Mouse (Mus musculus): Measurements from ENCODE around the gene Sec22c. TPM values are rescaled to one million over a fixed set of nuclear protein-coding genes. Genes with fewer than 3 reads are reported as not detected.
A peak's percentile ranks its signal among the peaks of the same experiment; 100 is the strongest.

Gene Sec22c
- polyA plus RNA-seq, 1 experiment from 2014 or later = 22.7 TPM

DNA sequence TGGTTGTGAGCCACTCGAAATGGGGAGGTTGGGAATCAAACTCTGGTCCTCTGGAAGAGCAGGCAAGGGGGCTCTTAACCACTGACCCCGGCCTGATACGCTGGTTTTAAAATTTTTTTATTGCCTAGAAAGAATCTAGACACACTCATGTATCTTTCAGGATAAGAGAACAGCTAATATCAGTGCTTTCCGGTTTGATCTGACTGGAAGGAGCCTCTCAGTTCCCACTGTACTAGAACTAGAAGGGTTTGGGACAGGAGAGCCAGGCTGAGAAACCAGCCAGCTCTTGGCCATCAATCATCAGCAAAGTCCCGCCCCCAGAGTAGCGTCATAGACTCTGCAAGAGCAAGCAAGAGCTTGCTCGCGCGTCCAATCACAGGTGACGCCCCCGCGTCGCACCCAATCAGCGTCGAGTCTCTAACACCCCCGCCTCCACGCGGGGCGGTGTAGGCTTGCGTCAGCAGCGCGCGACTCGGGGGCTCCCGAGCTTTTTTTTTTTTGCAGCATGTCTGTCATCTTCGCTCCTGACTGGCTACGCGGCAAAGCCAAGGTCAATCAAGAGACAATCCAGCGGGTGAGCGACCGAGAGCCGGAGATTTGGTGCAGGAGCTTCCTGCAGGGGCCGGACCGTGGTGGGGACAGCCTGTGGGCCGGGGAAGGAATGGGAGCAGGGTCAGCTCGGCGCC is 4.8 kb upstream of the Sec22c start, which contains the start of gene Ss18l2:
Gene Ss18l2 (plus strand): TSS at position 432 of the 686 bp plus-strand sequence.
- peak; percentile 99 for ATAC-seq (ENCODE audit: low read depth)
- H3K27ac ChIP-seq (replicated peaks) = peak within 1 kb of the TSS; percentile 92
- no peaks in the 10 kb centered on the region; the same call in 1 of the 2 replicates for H3K27me3 ChIP-seq
- H3K4me3 ChIP-seq = peak within 1 kb of the TSS; percentile 79
- H3K4me2 ChIP-seq = peak within 1 kb of the TSS; percentile 89
- H3K36me3 ChIP-seq = peaks cover 16% of the 10 kb centered on the region
- no peaks in the 10 kb centered on the region for H3K9me3 ChIP-seq
- 5% methylated on average over 37 of the region's 37 CpGs for WGBS
- H3K4me1 ChIP-seq (replicated peaks) = peaks cover 33% of the 10 kb centered on the region
- peak within 1 kb of the TSS; percentile 91 for H3K9ac ChIP-seq

DNA sequence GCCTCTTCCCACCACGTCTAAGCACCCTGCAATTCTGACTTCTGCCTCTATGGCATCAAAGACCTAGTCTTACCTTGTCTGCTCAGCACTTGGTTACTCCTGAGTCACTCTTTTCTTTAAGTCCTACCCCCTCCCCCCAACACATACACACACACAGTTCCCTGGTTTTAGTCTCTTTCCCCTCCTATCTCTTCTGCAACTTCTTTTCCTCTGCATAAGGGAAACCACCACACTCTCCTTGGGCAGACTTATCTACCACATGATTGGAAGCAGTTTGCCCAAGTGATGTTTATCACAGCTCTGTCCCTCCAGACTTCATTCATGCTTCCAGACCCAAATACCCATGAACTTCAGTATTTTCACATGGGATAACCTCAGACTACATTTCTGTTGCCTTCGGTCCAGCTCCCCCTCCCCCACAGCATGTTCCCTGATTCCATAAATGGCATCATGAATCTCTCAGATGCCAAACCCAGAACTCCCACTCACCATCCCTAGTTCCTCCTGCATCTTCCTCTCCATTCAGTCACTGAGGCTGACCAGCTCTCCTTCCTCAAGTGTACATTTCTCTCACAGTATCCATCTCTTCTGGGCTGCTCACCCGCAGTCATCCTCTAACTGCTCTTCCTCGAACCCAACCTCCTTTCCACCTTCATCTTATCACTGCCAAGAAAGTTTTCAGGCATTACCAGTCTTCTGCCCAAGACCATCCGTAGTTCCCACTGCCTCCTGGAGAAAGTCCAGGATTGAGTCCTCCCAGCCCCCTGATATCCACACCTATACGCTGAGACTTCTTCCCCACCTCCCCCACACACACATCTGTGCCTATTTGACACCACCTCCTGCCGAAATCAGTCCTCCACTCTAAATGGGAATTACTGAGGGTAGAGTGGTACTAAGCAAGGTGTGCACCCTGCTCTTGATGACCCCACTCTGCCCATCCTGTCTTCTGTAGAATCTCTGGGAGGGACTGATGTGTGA is 3.5 kb upstream of the Sec22c start:
- WGBS = 74% methylated on average over 7 of the region's 7 CpGs
- H3K9ac ChIP-seq = no peak overlapping the region
- ATAC-seq (ENCODE audit: low read depth) = no peak
- no peak overlapping the region for H3K27ac ChIP-seq (replicated peaks)
- H3K27me3 ChIP-seq = no peaks in the 10 kb centered on the region; the same call in 1 of the 2 replicates
- H3K4me1 ChIP-seq (replicated peaks) = peaks cover 41% of the 10 kb centered on the region
- H3K4me2 ChIP-seq = no peak overlapping the region
- H3K4me3 ChIP-seq = no peak overlapping the region
- peaks cover 16% of the 10 kb centered on the region for H3K36me3 ChIP-seq
- no peaks in the 10 kb centered on the region for H3K9me3 ChIP-seq

DNA sequence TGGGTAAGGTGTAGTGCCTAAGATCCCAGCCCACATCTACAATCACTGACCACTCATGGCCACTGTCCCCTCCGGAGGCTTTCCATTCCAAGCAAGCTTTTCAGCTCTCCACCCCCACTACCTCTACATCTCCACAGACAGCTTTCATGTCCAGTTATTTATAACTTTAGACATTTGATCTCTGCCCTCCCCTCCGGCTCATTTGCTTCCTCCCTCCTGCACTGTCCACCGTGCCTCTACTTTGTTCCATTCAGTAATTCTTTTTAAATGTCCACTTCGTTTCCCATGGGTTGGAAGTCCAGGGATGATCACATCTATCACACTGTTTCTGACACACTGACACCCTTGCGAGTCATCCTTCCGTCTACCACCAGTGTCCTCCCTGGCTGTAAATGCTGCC is 2.5 kb upstream of the Sec22c start:
- no peak for ATAC-seq (ENCODE audit: low read depth)
- peaks cover 8% of the 10 kb centered on the region for H3K36me3 ChIP-seq
- H3K9me3 ChIP-seq = no peaks in the 10 kb centered on the region
- no peak overlapping the region for H3K4me2 ChIP-seq
- WGBS = 60% methylated on average over 6 of the region's 6 CpGs
- H3K4me3 ChIP-seq = no peak overlapping the region
- H3K4me1 ChIP-seq (replicated peaks) = peaks cover 51% of the 10 kb centered on the region
- no peak overlapping the region for H3K9ac ChIP-seq
- no peaks in the 10 kb centered on the region; the same call in 1 of the 2 replicates for H3K27me3 ChIP-seq
- no peak overlapping the region for H3K27ac ChIP-seq (replicated peaks)

DNA sequence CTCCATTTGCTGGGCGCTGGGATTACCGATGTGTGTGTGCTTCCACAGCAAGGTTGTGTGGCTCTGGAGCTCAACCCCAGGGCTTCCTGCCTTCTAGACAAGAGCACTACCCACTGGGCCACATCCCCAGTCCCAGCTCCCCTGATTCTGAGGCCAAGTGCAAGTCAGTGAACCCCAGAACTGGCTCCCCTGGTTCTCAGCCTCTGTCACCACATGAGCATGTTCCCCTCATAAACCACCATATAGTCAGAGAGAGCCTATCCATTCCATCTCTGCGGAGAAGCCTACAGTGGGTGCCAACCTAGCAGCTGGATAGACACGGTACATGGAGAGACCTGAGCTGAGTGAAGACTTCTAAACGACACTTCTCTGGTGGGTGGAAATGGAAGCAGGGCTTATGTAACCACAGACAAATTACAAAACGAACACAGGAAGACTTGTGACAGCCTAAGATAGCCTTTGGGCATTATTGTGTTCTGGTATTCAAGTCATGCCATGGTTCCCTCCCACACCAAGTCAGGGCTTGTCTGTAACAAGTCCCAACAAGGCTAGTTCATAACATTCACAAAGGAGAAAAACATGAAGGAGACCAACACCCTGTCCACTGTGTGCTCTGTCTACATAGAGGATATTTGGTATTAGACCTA is 862 bp upstream of the Sec22c start:
- no peak for ATAC-seq (ENCODE audit: low read depth)
- no peak overlapping the region for H3K27ac ChIP-seq (replicated peaks)
- no peaks in the 10 kb centered on the region for H3K36me3 ChIP-seq
- H3K4me1 ChIP-seq (replicated peaks) = peaks cover 42% of the 10 kb centered on the region
- no peaks in the 10 kb centered on the region; the same call in 1 of the 2 replicates for H3K27me3 ChIP-seq
- no peak overlapping the region for H3K4me2 ChIP-seq
- 81% methylated on average over 6 of the region's 6 CpGs for WGBS
- 0 out of 2 replicates have a peak overlapping the region, but pooled peaks have one; percentile 79 for H3K4me3 ChIP-seq
- no peaks in the 10 kb centered on the region for H3K9me3 ChIP-seq
- H3K9ac ChIP-seq = no peak overlapping the region

DNA sequence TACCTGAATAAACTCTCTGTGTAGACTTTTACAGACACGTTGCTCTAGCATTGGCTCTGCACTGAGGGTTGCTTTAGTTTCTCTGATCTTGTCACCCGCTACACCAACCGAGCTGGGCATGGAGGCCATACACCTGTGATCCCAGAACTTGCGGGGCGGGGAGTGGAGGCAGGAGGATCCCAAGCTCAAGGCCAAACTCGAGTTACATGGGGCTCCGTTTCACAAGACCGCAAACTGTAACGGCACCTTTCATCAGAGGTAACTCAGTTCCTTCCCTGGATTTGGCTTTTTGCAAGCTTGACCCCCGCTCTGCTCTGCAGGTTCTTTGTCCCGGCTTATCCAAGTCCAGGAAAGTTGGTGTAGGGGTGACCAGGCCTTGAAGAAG is 1.0 kb downstream of the Sec22c start:
- Histone ChIP-seq H3K4me2 (peak overlapping the region; percentile 97), H3K27ac (replicated peaks) (no peak overlapping the region), H3K4me1 (replicated peaks) (peaks cover 33% of the 10 kb centered on the region), H3K9me3 (no peaks in the 10 kb centered on the region), H3K4me3 (peak overlapping the region; percentile 79), H3K27me3 (no peaks in the 10 kb centered on the region; the same call in 1 of the 2 replicates), H3K9ac (peak overlapping the region; percentile 90), H3K36me3 (peaks cover 14% of the 10 kb centered on the region)
- 37% methylated on average over 11 of the region's 11 CpGs for WGBS
- no peak for ATAC-seq (ENCODE audit: low read depth)

DNA sequence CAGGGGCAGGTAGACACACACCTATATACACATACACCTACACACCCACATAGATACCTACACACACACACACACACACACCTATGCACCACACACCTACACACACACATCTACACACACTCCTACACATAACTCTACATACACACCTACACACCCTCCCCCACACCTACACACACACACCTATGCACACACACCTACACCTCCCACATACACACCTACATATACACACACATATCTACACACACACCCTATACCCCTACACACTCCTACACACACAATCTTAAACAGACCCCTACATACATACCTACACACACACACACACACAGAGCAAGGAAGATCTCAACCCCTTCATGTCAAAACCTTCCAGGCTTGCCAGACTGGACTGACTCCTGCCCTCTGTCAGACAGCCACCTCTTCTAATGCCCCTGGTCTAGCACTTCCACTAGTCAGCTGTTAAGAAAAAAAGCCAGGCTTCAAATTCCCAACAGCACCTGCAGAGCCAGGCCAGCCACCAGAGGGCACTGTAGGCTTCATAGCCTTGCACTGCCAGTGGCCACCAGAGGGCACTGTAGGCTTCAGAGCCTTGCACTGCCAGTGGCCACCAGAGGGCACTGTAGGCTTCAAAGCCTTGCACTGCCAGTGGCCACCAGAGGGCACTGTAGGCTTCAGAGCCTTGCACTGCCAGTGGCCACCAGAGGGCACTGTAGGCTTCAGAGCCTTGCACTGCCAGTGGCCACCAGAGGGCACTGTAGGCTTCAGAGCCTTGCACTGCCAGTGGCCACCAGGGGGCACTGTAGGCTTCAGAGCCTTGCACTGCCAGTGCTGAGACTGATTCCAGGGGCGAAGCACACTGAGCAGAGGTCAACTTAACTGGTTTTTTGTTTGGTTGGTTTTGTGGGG is 7.9 kb downstream of the Sec22c start:
- peak; percentile 47 for ATAC-seq (ENCODE audit: low read depth)
- H3K9ac ChIP-seq = no peak overlapping the region
- no peak overlapping the region for H3K27ac ChIP-seq (replicated peaks)
- peaks cover 59% of the 10 kb centered on the region for H3K36me3 ChIP-seq
- H3K4me1 ChIP-seq (replicated peaks) = peaks cover 2% of the 10 kb centered on the region; the same call in 1 of the 2 replicates
- H3K4me2 ChIP-seq = no peak overlapping the region
- H3K9me3 ChIP-seq = no peaks in the 10 kb centered on the region
- H3K4me3 ChIP-seq = no peak overlapping the region
- no peaks in the 10 kb centered on the region for H3K27me3 ChIP-seq
- WGBS = 100% methylated on average over 1 of the region's 1 CpGs

DNA sequence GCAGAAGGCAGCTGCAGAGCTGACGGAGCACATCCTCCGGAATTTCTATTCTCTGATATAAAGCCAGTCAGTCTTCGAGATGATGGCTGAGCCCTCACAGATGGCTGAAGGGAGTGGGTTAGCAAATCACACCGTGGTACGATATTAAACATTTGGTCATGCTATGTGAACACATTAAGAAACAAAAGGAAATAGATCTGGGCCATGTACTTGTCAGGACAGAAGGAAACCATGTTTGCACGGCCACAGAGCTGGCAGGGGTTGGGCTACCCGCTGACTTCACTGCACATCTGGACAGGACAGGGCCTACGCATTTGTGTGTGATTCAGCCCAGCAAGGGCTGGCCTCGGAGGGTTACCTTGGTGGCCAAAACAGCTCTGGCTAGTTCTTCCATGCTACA is 8.7 kb downstream of the Sec22c start:
- Histone ChIP-seq H3K9me3 (no peaks in the 10 kb centered on the region), H3K27me3 (no peaks in the 10 kb centered on the region), H3K9ac (no peak overlapping the region), H3K27ac (replicated peaks) (no peak overlapping the region), H3K4me3 (no peak overlapping the region), H3K4me2 (no peak overlapping the region), H3K36me3 (peaks cover 65% of the 10 kb centered on the region), H3K4me1 (replicated peaks) (no peaks in the 10 kb centered on the region)
- no peak for ATAC-seq (ENCODE audit: low read depth)
- 93% methylated on average over 9 of the region's 9 CpGs for WGBS

DNA sequence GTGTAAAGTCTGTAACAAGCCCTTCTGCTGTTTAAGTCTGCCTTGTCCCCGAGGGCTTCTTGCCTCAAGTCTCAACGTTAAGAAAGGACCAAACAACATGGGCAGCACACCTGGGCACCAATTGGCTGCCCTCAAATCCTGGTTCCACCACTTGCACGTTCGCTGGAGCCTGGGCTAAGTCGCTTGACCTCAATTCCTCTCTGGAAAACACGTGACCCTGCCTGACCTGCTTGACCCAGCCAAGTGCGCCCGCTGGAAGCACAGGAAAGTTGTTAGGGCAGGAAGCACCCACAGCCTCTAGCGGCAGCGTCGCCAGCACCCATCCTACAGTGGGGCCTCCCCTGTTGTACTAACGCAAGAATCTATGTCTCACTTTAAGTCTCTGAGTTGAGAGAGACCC is 10.6 kb downstream of the Sec22c start:
- no peak overlapping the region for H3K9ac ChIP-seq
- no peaks in the 10 kb centered on the region for H3K27me3 ChIP-seq
- H3K9me3 ChIP-seq = no peaks in the 10 kb centered on the region
- no peak overlapping the region for H3K4me2 ChIP-seq
- no peak overlapping the region for H3K4me3 ChIP-seq
- 78% methylated on average over 12 of the region's 12 CpGs for WGBS
- H3K36me3 ChIP-seq = peaks cover 62% of the 10 kb centered on the region
- peaks cover 18% of the 10 kb centered on the region for H3K4me1 ChIP-seq (replicated peaks)
- no peak overlapping the region for H3K27ac ChIP-seq (replicated peaks)
- ATAC-seq (ENCODE audit: low read depth) = no peak

DNA sequence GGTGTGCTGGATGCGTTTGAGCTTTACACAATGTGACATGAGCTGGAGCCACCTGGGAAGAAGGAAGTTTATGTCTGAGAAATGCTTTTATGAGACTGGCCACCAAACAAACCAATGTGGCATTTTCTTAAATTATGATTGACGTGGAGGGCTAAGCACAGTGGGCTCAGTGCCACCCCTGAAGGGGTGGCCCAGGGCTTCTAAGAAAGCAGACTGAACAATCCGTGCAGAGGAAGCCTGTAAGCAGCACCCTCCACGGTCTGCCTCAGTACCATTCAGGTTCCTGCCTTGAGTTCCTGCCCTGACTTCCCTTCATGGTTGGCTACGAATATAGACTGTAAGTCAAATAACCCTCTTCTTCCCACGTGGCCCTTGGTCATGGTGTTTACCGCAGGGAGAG is 14.6 kb downstream of the Sec22c start:
- ATAC-seq (ENCODE audit: low read depth) = 0 out of 2 replicates have a peak, but pooled peaks have one; percentile 48
- Histone ChIP-seq H3K9me3 (no peaks in the 10 kb centered on the region), H3K27me3 (no peaks in the 10 kb centered on the region), H3K9ac (0 out of 2 replicates have a peak overlapping the region, but pooled peaks have one; percentile 0), H3K4me2 (peak overlapping the region; percentile 46), H3K36me3 (peaks cover 70% of the 10 kb centered on the region), H3K4me1 (replicated peaks) (peaks cover 22% of the 10 kb centered on the region), H3K27ac (replicated peaks) (peak overlapping the region; percentile 78), H3K4me3 (no peak overlapping the region)
- 83% methylated on average over 7 of the region's 7 CpGs for WGBS

DNA sequence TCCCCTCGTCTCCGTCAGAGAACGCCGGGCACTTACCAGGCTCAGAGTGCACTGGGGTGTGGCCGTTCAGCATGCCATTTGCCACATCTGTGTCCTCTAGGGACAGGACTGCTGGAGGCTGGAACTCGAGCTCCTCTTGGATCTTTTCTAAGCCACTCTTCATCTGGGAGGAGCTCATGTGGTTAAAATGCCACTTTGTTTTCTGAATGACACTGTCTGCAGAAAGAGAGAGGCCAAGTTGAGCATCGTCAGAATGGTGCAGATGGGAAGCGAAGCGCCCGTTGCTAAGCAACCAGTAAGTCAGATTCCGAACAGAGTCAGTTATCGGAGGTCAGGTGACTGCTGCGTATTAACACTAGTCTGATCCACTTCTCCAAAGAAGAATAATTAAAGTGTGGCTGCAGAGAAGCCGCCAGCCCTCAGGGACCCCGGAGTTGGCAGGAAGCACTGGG is 15.1 kb downstream of the Sec22c start:
- Histone ChIP-seq H3K27me3 (no peaks in the 10 kb centered on the region), H3K4me2 (peak overlapping the region; percentile 46), H3K27ac (replicated peaks) (peak overlapping the region; percentile 78), H3K9ac (0 out of 2 replicates have a peak overlapping the region, but pooled peaks have one; percentile 0), H3K9me3 (no peaks in the 10 kb centered on the region), H3K36me3 (peaks cover 70% of the 10 kb centered on the region), H3K4me1 (replicated peaks) (peaks cover 22% of the 10 kb centered on the region), H3K4me3 (peak overlapping the region; percentile 17)
- ATAC-seq (ENCODE audit: low read depth) = peak; percentile 89
- 27% methylated on average over 15 of the region's 15 CpGs for WGBS

DNA sequence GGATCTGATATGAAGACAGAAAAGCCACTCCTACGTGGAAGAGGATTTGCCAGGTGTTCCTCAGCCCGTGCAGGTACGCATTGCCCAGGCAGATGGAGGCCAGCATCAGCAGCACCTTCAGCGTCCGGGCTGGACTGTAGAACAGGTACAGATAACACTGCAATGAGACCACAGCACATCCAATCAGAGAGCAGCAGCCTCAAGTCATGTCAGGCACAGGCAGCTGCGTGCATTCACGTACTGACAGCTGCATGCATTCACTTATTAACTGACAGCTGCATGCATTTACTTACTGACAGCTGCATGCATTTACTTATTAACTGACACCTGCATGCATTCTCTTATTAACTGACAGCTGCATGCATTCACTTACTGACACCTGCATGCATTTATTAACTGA is 20.6 kb downstream of the Sec22c start:
- Histone ChIP-seq H3K36me3 (peaks cover 73% of the 10 kb centered on the region), H3K9me3 (no peaks in the 10 kb centered on the region), H3K4me2 (no peak overlapping the region), H3K9ac (no peak overlapping the region), H3K4me3 (no peak overlapping the region), H3K27ac (replicated peaks) (no peak overlapping the region), H3K4me1 (replicated peaks) (peaks cover 6% of the 10 kb centered on the region), H3K27me3 (no peaks in the 10 kb centered on the region)
- ATAC-seq (ENCODE audit: low read depth) = no peak
- 86% methylated on average over 7 of the region's 7 CpGs for WGBS
